Mouse (Mus musculus): ENCODE measurements around the gene Il6ra. TPM values are rescaled to one million over a fixed set of nuclear protein-coding genes. Genes with fewer than 3 reads are reported as not detected.
"Not testable (repeated sequence)": the region's sequence is repeated elsewhere in the genome, so short reads cannot be mapped to it uniquely, and the experiment has no call there.

Gene Il6ra
- polyA plus RNA-seq, 1 experiment from 2014 or later: 0.37 TPM

GRCm38 (mm10) chr3:89865764-89866163, 47.2 kb downstream of the Il6ra start:
- H3K27ac ChIP-seq (ENCODE audit: low read depth, low read length): no peak overlapping the region

GRCm38 (mm10) chr3:89865020-89865419, 48.0 kb downstream of the Il6ra start:
- Histone ChIP-seq H3K4me2 (ENCODE audit: low read length) (no peak overlapping the region), H3K36me3 (ENCODE audit: control insufficient read depth, insufficient read depth, low read length) (no peaks in the 10 kb centered on the region), H3K27me3 (replicated peaks; ENCODE audit: control insufficient read depth, insufficient read depth, low read length) (no peaks in the 10 kb centered on the region), H3K9me3 (replicated peaks; ENCODE audit: control insufficient read depth, low read length) (no peaks in the 10 kb centered on the region), H3K4me3 (ENCODE audit: low read depth, low read length) (no peak overlapping the region), H3K27ac (ENCODE audit: low read depth, low read length) (no peak overlapping the region), H3K4me1 (ENCODE audit: control insufficient read depth, insufficient read depth, low read length) (peaks cover 24% of the 10 kb centered on the region), H3K9ac (ENCODE audit: low read length) (no peak overlapping the region)
- ATAC-seq: no peak
- DNase-seq (ENCODE audit: low spot score): no peak
- WGBS: 52% methylated on average over 6 of the region's 6 CpGs

More at GRCm38 (mm10) chr3:89865764-89866163, 47.2 kb downstream of the Il6ra start:
- Histone ChIP-seq H3K27me3 (replicated peaks; ENCODE audit: control insufficient read depth, insufficient read depth, low read length) (no peaks in the 10 kb centered on the region), H3K9me3 (replicated peaks; ENCODE audit: control insufficient read depth, low read length) (no peaks in the 10 kb centered on the region), H3K36me3 (ENCODE audit: control insufficient read depth, insufficient read depth, low read length) (no peaks in the 10 kb centered on the region), H3K9ac (ENCODE audit: low read length) (no peak overlapping the region), H3K4me2 (ENCODE audit: low read length) (no peak overlapping the region), H3K4me3 (ENCODE audit: low read depth, low read length) (no peak overlapping the region), H3K4me1 (ENCODE audit: control insufficient read depth, insufficient read depth, low read length) (peaks cover 22% of the 10 kb centered on the region)
- DNase-seq (ENCODE audit: low spot score) (no peak), ATAC-seq (no peak)
- 79% methylated on average over 4 of the region's 4 CpGs for WGBS

GRCm38 (mm10) chr3:89863716-89864509, 49.1 kb downstream of the Il6ra start:
- H3K9me3 ChIP-seq (replicated peaks; ENCODE audit: control insufficient read depth, low read length): no peaks in the 10 kb centered on the region
- DNase-seq (ENCODE audit: low spot score) (no peak), ATAC-seq (no peak)
- no peaks in the 10 kb centered on the region for H3K27me3 ChIP-seq (replicated peaks; ENCODE audit: control insufficient read depth, insufficient read depth, low read length)
- no peak overlapping the region for H3K4me2 ChIP-seq (ENCODE audit: low read length)
- H3K4me1 ChIP-seq (ENCODE audit: control insufficient read depth, insufficient read depth, low read length): peaks cover 21% of the 10 kb centered on the region
- H3K27ac ChIP-seq (ENCODE audit: low read depth, low read length): no peak overlapping the region
- H3K4me3 ChIP-seq (ENCODE audit: low read depth, low read length): no peak overlapping the region
- H3K9ac ChIP-seq (ENCODE audit: low read length): no peak overlapping the region
- 81% methylated on average over 9 of the region's 9 CpGs for WGBS
- H3K36me3 ChIP-seq (ENCODE audit: control insufficient read depth, insufficient read depth, low read length): no peaks in the 10 kb centered on the region

DNA sequence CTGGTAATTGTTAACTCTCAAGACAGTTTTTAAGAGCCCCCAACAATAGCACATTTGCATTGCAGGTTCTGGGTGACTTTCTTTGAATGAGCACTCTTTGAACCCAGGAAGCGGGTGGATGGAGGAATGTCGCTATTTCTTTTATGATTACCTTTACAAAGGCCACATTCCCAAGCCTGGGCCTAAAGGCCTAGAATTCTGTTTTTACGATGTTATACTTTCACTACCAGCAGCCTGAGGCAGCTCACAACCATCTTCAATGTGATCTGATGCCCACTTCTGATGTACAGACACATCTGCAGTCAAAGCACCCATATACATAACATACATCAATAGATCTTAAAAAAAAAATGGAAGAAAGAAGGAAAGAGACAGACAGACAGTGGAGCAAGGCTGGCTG, 49.7 kb downstream of the Il6ra start:
- H3K4me1 ChIP-seq (ENCODE audit: control insufficient read depth, insufficient read depth, low read length): peaks cover 15% of the 10 kb centered on the region
- H3K4me3 ChIP-seq (ENCODE audit: low read depth, low read length); H3K27me3 ChIP-seq (replicated peaks; ENCODE audit: control insufficient read depth, insufficient read depth, low read length); H3K9me3 ChIP-seq (replicated peaks; ENCODE audit: control insufficient read depth, low read length); H3K27ac ChIP-seq (ENCODE audit: low read depth, low read length); DNase-seq (ENCODE audit: low spot score); H3K4me2 ChIP-seq (ENCODE audit: low read length); ATAC-seq; H3K9ac ChIP-seq (ENCODE audit: low read length); H3K36me3 ChIP-seq (ENCODE audit: control insufficient read depth, insufficient read depth, low read length): not testable (repeated sequence)
- WGBS: 85% methylated on average over 3 of the region's 3 CpGs

GRCm38 (mm10) chr3:89862182-89862761, 50.7 kb downstream of the Il6ra start:
- 85% methylated on average over 8 of the region's 8 CpGs for WGBS
- no peak for ATAC-seq
- peaks cover 14% of the 10 kb centered on the region; the same call in 1 of the 2 replicates for H3K4me1 ChIP-seq (ENCODE audit: control insufficient read depth, insufficient read depth, low read length)
- no peaks in the 10 kb centered on the region for H3K9me3 ChIP-seq (replicated peaks; ENCODE audit: control insufficient read depth, low read length)
- no peak overlapping the region for H3K9ac ChIP-seq (ENCODE audit: low read length)
- H3K4me2 ChIP-seq (ENCODE audit: low read length): no peak overlapping the region
- H3K27ac ChIP-seq (ENCODE audit: low read depth, low read length): 0 out of 2 replicates have a peak overlapping the region, but pooled peaks have one; percentile 84
- H3K4me3 ChIP-seq (ENCODE audit: low read depth, low read length): no peak overlapping the region
- H3K36me3 ChIP-seq (ENCODE audit: control insufficient read depth, insufficient read depth, low read length): no peaks in the 10 kb centered on the region
- no peaks in the 10 kb centered on the region for H3K27me3 ChIP-seq (replicated peaks; ENCODE audit: control insufficient read depth, insufficient read depth, low read length)
- no peak for DNase-seq (ENCODE audit: low spot score)

DNA sequence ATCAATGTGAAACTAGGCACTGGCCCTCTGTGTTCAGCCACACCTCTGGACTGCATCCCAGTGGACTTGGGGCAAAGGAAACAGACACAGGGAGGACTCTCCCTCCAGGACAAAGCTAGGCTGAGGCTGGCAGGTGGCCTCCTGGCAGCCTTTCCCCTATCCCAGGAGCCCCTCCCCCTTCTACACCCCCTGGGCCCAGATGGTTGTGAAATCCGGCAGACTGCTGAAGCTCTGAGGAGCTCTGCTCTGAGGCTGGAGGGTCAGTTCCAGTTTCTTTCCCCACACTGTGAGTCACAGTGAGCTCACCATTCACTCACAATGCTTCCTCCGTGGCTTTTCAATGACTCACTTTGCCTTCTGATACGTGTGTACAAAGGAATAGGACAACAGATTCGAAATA, 51.9 kb downstream of the Il6ra start:
- Histone ChIP-seq H3K36me3 (ENCODE audit: control insufficient read depth, insufficient read depth, low read length) (no peaks in the 10 kb centered on the region), H3K4me2 (ENCODE audit: low read length) (peak overlapping the region; percentile 3; the same call in 1 of the 2 replicates), H3K4me1 (ENCODE audit: control insufficient read depth, insufficient read depth, low read length) (peaks cover 14% of the 10 kb centered on the region; the same call in 1 of the 2 replicates), H3K27ac (ENCODE audit: low read depth, low read length) (peak overlapping the region; percentile 84), H3K4me3 (ENCODE audit: low read depth, low read length) (no peak overlapping the region), H3K9ac (ENCODE audit: low read length) (0 out of 2 replicates have a peak overlapping the region, but pooled peaks have one; percentile 25), H3K9me3 (replicated peaks; ENCODE audit: control insufficient read depth, low read length) (no peaks in the 10 kb centered on the region), H3K27me3 (replicated peaks; ENCODE audit: control insufficient read depth, insufficient read depth, low read length) (no peaks in the 10 kb centered on the region)
- DNase-seq (ENCODE audit: low spot score): peak; percentile 82
- ATAC-seq: peak; percentile 91
- under 1% methylated on average over 4 of the region's 4 CpGs for WGBS

DNA sequence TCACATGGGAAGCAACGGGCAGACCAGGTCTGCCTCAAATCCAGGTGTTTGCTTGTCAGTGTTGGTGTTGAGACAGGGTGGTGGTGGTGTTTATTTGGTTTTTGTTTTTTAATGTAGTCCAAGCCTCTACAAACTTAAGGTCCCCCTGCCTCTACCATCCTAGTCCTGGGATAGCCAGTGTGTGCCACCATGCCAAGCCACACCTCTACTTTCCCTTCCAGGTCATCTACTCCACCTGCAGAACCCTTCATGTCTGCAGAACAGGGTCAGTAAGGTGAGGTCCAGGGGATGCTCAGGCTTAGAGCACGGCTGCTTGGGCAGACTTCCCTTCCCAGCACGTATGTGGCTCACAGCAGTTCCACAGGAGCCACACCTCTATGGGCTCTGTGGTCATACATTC, 52.7 kb downstream of the Il6ra start:
- Histone ChIP-seq H3K4me1 (ENCODE audit: control insufficient read depth, insufficient read depth, low read length) (peaks cover 14% of the 10 kb centered on the region; the same call in 1 of the 2 replicates), H3K4me3 (ENCODE audit: low read depth, low read length) (no peak overlapping the region), H3K36me3 (ENCODE audit: control insufficient read depth, insufficient read depth, low read length) (no peaks in the 10 kb centered on the region), H3K27me3 (replicated peaks; ENCODE audit: control insufficient read depth, insufficient read depth, low read length) (no peaks in the 10 kb centered on the region), H3K9ac (ENCODE audit: low read length) (no peak overlapping the region), H3K9me3 (replicated peaks; ENCODE audit: control insufficient read depth, low read length) (no peaks in the 10 kb centered on the region), H3K27ac (ENCODE audit: low read depth, low read length) (peak overlapping the region; percentile 84; the same call in 1 of the 2 replicates), H3K4me2 (ENCODE audit: low read length) (no peak overlapping the region)
- ATAC-seq (0 out of 2 replicates have a peak, but pooled peaks have one; percentile 8), DNase-seq (ENCODE audit: low spot score) (no peak)
- WGBS: 76% methylated on average over 3 of the region's 3 CpGs

GRCm38 (mm10) chr3:89859936-89860335, 53.1 kb downstream of the Il6ra start:
- Histone ChIP-seq H3K27me3 (replicated peaks; ENCODE audit: control insufficient read depth, insufficient read depth, low read length) (no peaks in the 10 kb centered on the region), H3K4me2 (ENCODE audit: low read length) (no peak overlapping the region), H3K27ac (ENCODE audit: low read depth, low read length) (no peak overlapping the region), H3K36me3 (ENCODE audit: control insufficient read depth, insufficient read depth, low read length) (no peaks in the 10 kb centered on the region), H3K9ac (ENCODE audit: low read length) (no peak overlapping the region), H3K9me3 (replicated peaks; ENCODE audit: control insufficient read depth, low read length) (no peaks in the 10 kb centered on the region), H3K4me3 (ENCODE audit: low read depth, low read length) (no peak overlapping the region), H3K4me1 (ENCODE audit: control insufficient read depth, insufficient read depth, low read length) (peaks cover 11% of the 10 kb centered on the region; the same call in 1 of the 2 replicates)
- DNase-seq (ENCODE audit: low spot score) (no peak), ATAC-seq (no peak)
- 75% methylated on average over 3 of the region's 3 CpGs for WGBS

DNA sequence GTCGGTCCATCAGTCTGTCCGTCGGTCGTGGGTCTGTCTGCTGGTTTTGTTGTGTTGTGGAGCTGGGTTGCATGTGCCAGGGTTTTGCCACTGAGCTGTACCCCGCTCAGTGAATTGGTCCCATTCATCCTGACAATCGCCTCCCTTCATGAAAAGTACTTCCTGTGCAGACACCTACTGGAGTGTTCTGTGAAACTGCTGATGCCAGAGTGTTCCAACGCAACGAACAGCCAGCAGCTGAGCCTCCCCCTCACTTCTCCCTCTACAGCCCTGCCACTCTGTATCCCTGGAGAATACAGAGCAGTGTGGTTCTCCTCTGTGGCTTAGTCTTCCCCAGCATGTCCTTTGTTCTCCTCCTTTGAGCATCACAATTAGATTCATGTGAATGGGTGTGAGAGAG, 54.1 kb downstream of the Il6ra start:
- ATAC-seq (no peak), DNase-seq (ENCODE audit: low spot score) (no peak)
- Histone ChIP-seq H3K27ac (ENCODE audit: low read depth, low read length) (no peak overlapping the region), H3K4me1 (ENCODE audit: control insufficient read depth, insufficient read depth, low read length) (peaks cover 11% of the 10 kb centered on the region; the same call in 1 of the 2 replicates), H3K4me3 (ENCODE audit: low read depth, low read length) (no peak overlapping the region), H3K9ac (ENCODE audit: low read length) (no peak overlapping the region), H3K27me3 (replicated peaks; ENCODE audit: control insufficient read depth, insufficient read depth, low read length) (no peaks in the 10 kb centered on the region), H3K9me3 (replicated peaks; ENCODE audit: control insufficient read depth, low read length) (no peaks in the 10 kb centered on the region), H3K4me2 (ENCODE audit: low read length) (no peak overlapping the region), H3K36me3 (ENCODE audit: control insufficient read depth, insufficient read depth, low read length) (no peaks in the 10 kb centered on the region)
- 65% methylated on average over 8 of the region's 8 CpGs for WGBS

Data from forebrain, embryonic 14.5 days (tissue).